Mouse (Mus musculus) kidney, postnatal 0 days (tissue): Measurements from ENCODE around the gene Xpo6. TPM values are rescaled to one million over a fixed set of nuclear protein-coding genes. Genes with fewer than 3 reads are reported as not detected.

Experiments used
- ATAC-seq: fragments of 200-750 bp; cut with Nextera tagmentation; replicated peaks from 2 replicates; pipeline ENCODE4 v1.8.0; 2017; ENCODE audit warnings: low read depth, moderate number of reproducible peaks, moderate TSS enrichment, moderate library complexity; ENCODE audit not compliant: low FRiP score
- DNase-seq: peaks from one replicate; pipeline ENCODE4 v3.0.0-alpha.2; 2016; ENCODE audit warnings: low spot score
- H3K27ac ChIP-seq: fragments of 300-500 bp; sonication (generic); 2 replicates; pipeline ENCODE4 v1.5.1; 2014; ENCODE audit warnings: mild to moderate bottlenecking
- H3K27me3 ChIP-seq: fragments of 300-500 bp; sonication (generic); 2 replicates; pipeline ENCODE4 v1.6.1; 2014; ENCODE audit warnings: low read length, mixed read lengths; ENCODE audit not compliant: insufficient read depth
- H3K36me3 ChIP-seq: fragments of 300-500 bp; sonication (generic); 2 replicates; pipeline ENCODE4 v1.6.1; 2014; ENCODE audit warnings: low read length, mixed read lengths; ENCODE audit not compliant: insufficient read depth
- H3K4me1 ChIP-seq: fragments of 300-500 bp; sonication (generic); replicated peaks from 2 replicates; pipeline ENCODE4 v1.6.1; 2014; ENCODE audit warnings: antibody characterized with exemption, low read length, mixed read lengths; ENCODE audit not compliant: insufficient read depth
- H3K4me2 ChIP-seq: fragments of 300-500 bp; sonication (generic); 2 replicates; pipeline ENCODE4 v1.6.1; 2014; ENCODE audit warnings: mild to moderate bottlenecking, low read length, moderate library complexity, mixed read lengths
- H3K4me3 ChIP-seq: fragments of 300-500 bp; sonication (generic); replicated peaks from 2 replicates; pipeline ENCODE4 v1.5.1; 2014; ENCODE audit warnings: low read depth, low read length
- H3K9ac ChIP-seq: fragments of 300-500 bp; sonication (generic); 2 replicates; pipeline ENCODE4 v1.6.1; 2014; ENCODE audit warnings: low read depth, low read length
- H3K9me3 ChIP-seq: fragments of 300-500 bp; sonication (generic); replicated peaks from 2 replicates; pipeline ENCODE4 v1.6.1; 2016; ENCODE audit warnings: low read length, inconsistent platforms, mixed read lengths
- CTCF ChIP-seq: IDR thresholded peaks from 2 replicates; pipeline ENCODE4 v1.5.1; 2016; ENCODE audit warnings: antibody characterized with exemption, low read depth, mild to moderate bottlenecking, moderate library complexity
- WGBS: fragments of 180-500 bp; shearing (Covaris S2); extraction: QIAGEN DNeasy Blood & Tissue Kit; methylation state at CpG from one replicate; pipeline ENCODE4 v1.1.7; 2014; 5-methylcytosine and 5-hydroxymethylcytosine counted together
- polyA plus RNA-seq: library from polyadenylated mRNA; unstranded; fragments of >200 nt; fragmentation: Nextera tagmentation; extraction: Ambion mirVana; gene quantifications from 2 replicates; pipeline ENCODE4 v1.2.1, GENCODE M21; 2015

Xpo6 gene
- polyA plus RNA-seq, 1 experiment from 2014 or later = 31.5 TPM

DNA sequence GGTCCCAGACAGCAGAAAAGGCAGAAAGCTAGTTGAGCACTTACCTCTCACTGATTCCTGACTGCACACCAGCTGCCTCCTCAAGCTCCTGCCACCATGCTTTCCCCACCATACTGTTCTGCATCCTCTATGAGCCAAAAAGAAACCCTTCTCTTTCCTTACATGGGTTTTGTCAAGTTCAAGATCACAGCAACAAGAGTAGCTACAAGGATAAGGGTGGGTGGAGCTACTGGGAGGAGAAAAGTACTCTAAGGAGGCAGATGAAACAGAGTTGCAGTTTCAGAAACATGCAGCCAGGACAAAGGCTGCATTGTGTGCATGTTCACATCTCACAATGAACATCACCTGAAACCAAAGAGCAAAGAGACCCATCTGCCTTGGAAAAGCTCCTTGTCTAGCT is 18.8 kb downstream of the Xpo6 start:
- Histone ChIP-seq H3K4me3 (no peak overlapping the region), H3K4me2 (no peak overlapping the region), H3K9ac (no peak overlapping the region), H3K27ac (0 out of 2 replicates have a peak overlapping the region, but pooled peaks have one; percentile 13), H3K27me3 (no peaks in the 10 kb centered on the region), H3K4me1 (peaks cover 16% of the 10 kb centered on the region; the same call in 1 of the 2 replicates), H3K36me3 (no peaks in the 10 kb centered on the region), H3K9me3 (no peaks in the 10 kb centered on the region)
- DNase-seq = no peak
- no peak for TF ChIP-seq CTCF
- ATAC-seq = no peak

- Histone ChIP-seq H3K9me3 (no peaks in the 10 kb centered on the region), H3K27ac (no peak overlapping the region), H3K27me3 (no peaks in the 10 kb centered on the region), H3K36me3 (no peaks in the 10 kb centered on the region), H3K9ac (no peak overlapping the region), H3K4me3 (no peak overlapping the region), H3K4me2 (no peak overlapping the region), H3K4me1 (peaks cover 16% of the 10 kb centered on the region; the same call in 1 of the 2 replicates)
- WGBS = 27% methylated on average over 3 of the region's 3 CpGs
- peak; percentile 76 for DNase-seq
- no peak for TF ChIP-seq CTCF
- no peak for ATAC-seq
Observed at GRCm38 (mm10) chr7:126180956-126181355, 19.3 kb downstream of the Xpo6 start.

- Histone ChIP-seq H3K4me3 (no peak overlapping the region), H3K9ac (no peak overlapping the region), H3K27ac (no peak overlapping the region), H3K27me3 (no peaks in the 10 kb centered on the region), H3K36me3 (no peaks in the 10 kb centered on the region), H3K4me1 (peaks cover 16% of the 10 kb centered on the region; the same call in 1 of the 2 replicates), H3K4me2 (no peak overlapping the region), H3K9me3 (no peaks in the 10 kb centered on the region)
- no peak for TF ChIP-seq CTCF
- no peak for DNase-seq
- no peak for ATAC-seq
Observed at GRCm38 (mm10) chr7:126178804-126179203, 21.5 kb downstream of the Xpo6 start.

DNA sequence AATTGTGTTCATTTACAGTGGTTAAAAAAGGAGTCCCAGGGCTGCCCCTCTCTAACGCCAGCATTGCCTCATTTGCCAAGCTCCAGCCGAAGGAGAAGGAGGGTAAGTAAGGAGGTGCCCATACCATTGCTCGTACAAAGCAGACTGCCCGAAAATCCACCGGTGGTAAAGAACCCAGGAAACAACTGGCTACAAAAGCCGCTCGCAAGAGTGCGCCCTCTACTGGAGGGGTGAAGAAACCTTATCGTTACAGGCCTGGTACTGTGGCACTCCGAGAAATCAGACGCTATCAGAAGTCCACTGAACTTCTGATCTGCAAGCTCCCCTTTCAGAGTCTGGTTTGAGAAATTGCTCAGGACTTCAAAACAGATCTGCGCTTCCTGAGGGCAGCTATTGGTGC is 24.3 kb downstream of the Xpo6 start:
- Histone ChIP-seq H3K27ac (no peak overlapping the region), H3K4me1 (peaks cover 6% of the 10 kb centered on the region; the same call in 1 of the 2 replicates), H3K36me3 (no peaks in the 10 kb centered on the region), H3K27me3 (no peaks in the 10 kb centered on the region), H3K4me3 (no peak overlapping the region), H3K9ac (no peak overlapping the region), H3K4me2 (no peak overlapping the region), H3K9me3 (no peaks in the 10 kb centered on the region)
- ATAC-seq (no peak), DNase-seq (no peak)
- TF ChIP-seq CTCF = no peak; the same call in 1 of the 2 replicates
- WGBS = 94% methylated on average over 12 of the region's 12 CpGs

DNA sequence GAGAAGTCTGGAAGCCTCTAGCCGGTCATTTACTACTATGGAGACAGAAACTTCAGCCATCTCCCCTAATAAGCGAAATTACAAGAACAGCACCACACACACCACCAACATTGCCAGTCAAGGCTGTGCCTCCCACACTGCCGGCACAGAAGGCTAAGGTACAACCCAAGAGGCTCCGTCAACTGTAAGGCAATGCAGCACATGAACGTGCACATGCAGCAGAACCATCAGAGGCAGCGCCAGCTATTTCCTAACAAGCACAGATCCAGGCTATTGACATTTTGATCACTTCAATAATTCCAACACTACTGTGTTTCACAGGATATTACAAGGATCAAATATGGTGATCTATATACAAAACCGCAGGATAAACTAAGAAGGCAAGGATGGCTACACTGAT is 24.8 kb downstream of the Xpo6 start:
- H3K27me3 ChIP-seq = no peaks in the 10 kb centered on the region
- TF ChIP-seq CTCF = no peak
- 0 out of 2 replicates have a peak, but pooled peaks cover 1% of the 10 kb centered on the region for H3K36me3 ChIP-seq
- no peaks in the 10 kb centered on the region for H3K9me3 ChIP-seq
- no peak for ATAC-seq
- no peak overlapping the region for H3K4me3 ChIP-seq
- no peak for DNase-seq
- H3K27ac ChIP-seq = no peak overlapping the region
- WGBS = 80% methylated on average over 7 of the region's 7 CpGs
- H3K4me2 ChIP-seq = no peak overlapping the region
- no peak overlapping the region for H3K9ac ChIP-seq
- peaks cover under 1% of the 10 kb centered on the region; the same call in 1 of the 2 replicates for H3K4me1 ChIP-seq

GRCm38 (mm10) chr7:126174863-126175262 is 25.4 kb downstream of the Xpo6 start:
- Histone ChIP-seq H3K27ac (no peak overlapping the region), H3K9me3 (no peaks in the 10 kb centered on the region), H3K9ac (no peak overlapping the region), H3K36me3 (0 out of 2 replicates have a peak, but pooled peaks cover 3% of the 10 kb centered on the region), H3K4me2 (no peak overlapping the region), H3K4me1 (no peaks in the 10 kb centered on the region), H3K4me3 (no peak overlapping the region), H3K27me3 (no peaks in the 10 kb centered on the region)
- DNase-seq = no peak
- WGBS = 86% methylated on average over 2 of the region's 2 CpGs
- ATAC-seq = no peak
- TF ChIP-seq CTCF = no peak

DNA sequence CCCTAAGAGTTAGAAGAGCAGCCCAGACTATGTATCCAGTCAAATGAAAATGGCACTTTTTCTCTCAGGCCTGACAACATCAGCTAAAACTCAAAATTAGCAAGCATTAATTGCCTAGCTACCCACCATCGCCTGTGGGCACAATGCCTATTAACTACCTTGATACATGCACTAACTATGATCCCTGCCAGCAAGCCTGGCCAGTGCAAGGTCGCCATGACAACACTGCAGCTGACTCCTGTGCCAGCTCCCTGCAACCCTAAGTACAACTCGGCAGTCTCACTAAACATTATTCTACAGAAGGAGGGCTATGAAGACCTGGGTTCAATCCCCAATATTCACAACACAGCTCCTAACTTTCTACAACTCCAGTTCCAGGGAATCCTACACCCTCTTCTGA is 28.3 kb downstream of the Xpo6 start:
- no peak; the same call in 1 of the 2 replicates for ATAC-seq
- Histone ChIP-seq H3K4me1 (no peaks in the 10 kb centered on the region), H3K36me3 (peaks cover 13% of the 10 kb centered on the region; the same call in 1 of the 2 replicates), H3K27me3 (no peaks in the 10 kb centered on the region), H3K9ac (no peak overlapping the region), H3K4me3 (no peak overlapping the region), H3K4me2 (no peak overlapping the region), H3K9me3 (no peaks in the 10 kb centered on the region), H3K27ac (no peak overlapping the region)
- 76% methylated on average over 3 of the region's 3 CpGs for WGBS
- no peak for TF ChIP-seq CTCF
- no peak for DNase-seq
